Mouse (Mus musculus) thymus, adult 2 months (tissue): ENCODE results near the gene Cux2. TPM values are rescaled to one million over a fixed set of nuclear protein-coding genes. Genes with fewer than 3 reads are reported as not detected.

Experiments used
- DNase-seq: peaks from one replicate; pipeline ENCODE4 v3.0.0; 2021
- H3K27ac ChIP-seq: fragments of 200-500 bp; 2 replicates; pipeline ENCODE4 v1.5.1; 2012; ENCODE audit warnings: low read length, control low read depth; ENCODE audit not compliant: control insufficient read depth, insufficient read depth
- H3K27me3 ChIP-seq: fragments of 200-500 bp; 2 replicates; pipeline ENCODE4 v1.6.1; 2012; ENCODE audit warnings: mild to moderate bottlenecking, low read length, moderate library complexity, mixed read lengths; ENCODE audit not compliant: control insufficient read depth, insufficient read depth
- H3K36me3 ChIP-seq: fragments of 200-500 bp; 2 replicates; pipeline ENCODE4 v1.6.1; 2012; ENCODE audit warnings: mild to moderate bottlenecking, low read length, moderate library complexity; ENCODE audit not compliant: control insufficient read depth, insufficient read depth
- H3K4me1 ChIP-seq: fragments of 200-500 bp; replicated peaks from 2 replicates; pipeline ENCODE4 v1.6.1; 2012; ENCODE audit warnings: low read length; ENCODE audit not compliant: control insufficient read depth, insufficient read depth
- H3K4me3 ChIP-seq: fragments of 200-500 bp; 2 replicates; pipeline ENCODE4 v1.5.1; 2012; ENCODE audit warnings: mild to moderate bottlenecking, low read length, control low read depth, moderate library complexity; ENCODE audit not compliant: control insufficient read depth, insufficient read depth
- CTCF ChIP-seq: fragments of 200-500 bp; IDR thresholded peaks from 2 replicates; pipeline ENCODE4 v1.5.1; 2012; ENCODE audit warnings: mild to moderate bottlenecking, control low read depth, low read length, moderate library complexity, borderline replicate concordance; ENCODE audit not compliant: control insufficient read depth, poor library complexity, insufficient read depth; ENCODE audit errors: extremely low read depth
- POLR2A ChIP-seq: fragments of 200-500 bp; IDR thresholded peaks from 2 replicates; pipeline ENCODE4 v1.6.1; 2012; ENCODE audit warnings: mild to moderate bottlenecking, low read length, control low read depth, moderate library complexity; ENCODE audit not compliant: control insufficient read depth, poor library complexity, insufficient read depth; ENCODE audit errors: extremely low read depth
- WGBS: fragments of 180-500 bp; shearing (Covaris S2); methylation state at CpG from one replicate; pipeline ENCODE4 v1.1.7; 2018; 5-methylcytosine and 5-hydroxymethylcytosine counted together
- polyA plus RNA-seq: library from polyadenylated mRNA; depleted of rRNA; stranded (reverse); fragments of >200 nt; gene quantifications from 2 replicates; pipeline ENCODE4 v1.2.3, GENCODE M21; 2012

Gene Cux2
- polyA plus RNA-seq, 1 experiment: 0.75 TPM

GRCm38 (mm10) chr5:121846322-121846721 lies 203.6 kb downstream of the Cux2 start:
- peaks cover 35% of the 10 kb centered on the region for H3K4me1 ChIP-seq
- WGBS: 93% methylated on average over 11 of the region's 11 CpGs
- no peaks in the 10 kb centered on the region for H3K27me3 ChIP-seq
- no peaks in the 10 kb centered on the region for H3K36me3 ChIP-seq
- TF ChIP-seq POLR2A (no peak), CTCF (no peak)
- no peak overlapping the region for H3K27ac ChIP-seq
- H3K4me3 ChIP-seq: no peak overlapping the region
- DNase-seq: no peak

- peaks cover 28% of the 10 kb centered on the region for H3K4me1 ChIP-seq
- no peaks in the 10 kb centered on the region for H3K36me3 ChIP-seq
- WGBS: 11% methylated on average over 4 of the region's 4 CpGs
- H3K4me3 ChIP-seq: no peak overlapping the region
- H3K27ac ChIP-seq: no peak overlapping the region
- DNase-seq: no peak
- no peaks in the 10 kb centered on the region for H3K27me3 ChIP-seq
- no peak for TF ChIP-seq POLR2A
- TF ChIP-seq CTCF: no peak
Measured at GRCm38 (mm10) chr5:121845361-121845760, 204.5 kb downstream of the Cux2 start.

- peaks cover 26% of the 10 kb centered on the region for H3K4me1 ChIP-seq
- H3K27me3 ChIP-seq: no peaks in the 10 kb centered on the region
- H3K36me3 ChIP-seq: no peaks in the 10 kb centered on the region
- TF ChIP-seq CTCF: no peak
- no peak for TF ChIP-seq POLR2A
- DNase-seq: peak; percentile 51
- H3K27ac ChIP-seq: no peak overlapping the region
- WGBS: 15% methylated on average over 17 of the region's 17 CpGs
- H3K4me3 ChIP-seq: no peak overlapping the region; the same call in 1 of the 2 replicates
Measured at GRCm38 (mm10) chr5:121843138-121843905, 206.6 kb downstream of the Cux2 start.

- Histone ChIP-seq H3K36me3 (no peaks in the 10 kb centered on the region), H3K4me3 (peak overlapping the region; percentile 52), H3K27me3 (no peaks in the 10 kb centered on the region), H3K4me1 (peaks cover 26% of the 10 kb centered on the region), H3K27ac (no peak overlapping the region)
- TF ChIP-seq POLR2A (no peak), CTCF (peak; percentile 99)
- WGBS: 2% methylated on average over 33 of the region's 33 CpGs
- peak; percentile 87 for DNase-seq
Measured at GRCm38 (mm10) chr5:121842665-121843118, 207.2 kb downstream of the Cux2 start.

- Histone ChIP-seq H3K27me3 (no peaks in the 10 kb centered on the region), H3K36me3 (no peaks in the 10 kb centered on the region), H3K27ac (no peak overlapping the region), H3K4me1 (peaks cover 33% of the 10 kb centered on the region), H3K4me3 (no peak overlapping the region)
- no peak for TF ChIP-seq CTCF
- no peak for TF ChIP-seq POLR2A
- WGBS: 48% methylated on average over 10 of the region's 10 CpGs
- no peak for DNase-seq
Measured at GRCm38 (mm10) chr5:121841973-121842372, 207.9 kb downstream of the Cux2 start.

- 95% methylated on average over 9 of the region's 9 CpGs for WGBS
- Histone ChIP-seq H3K27ac (no peak overlapping the region), H3K27me3 (no peaks in the 10 kb centered on the region)
Measured at GRCm38 (mm10) chr5:121841516-121841915, 208.4 kb downstream of the Cux2 start.

More at GRCm38 (mm10) chr5:121841516-121841915, 208.4 kb downstream of the Cux2 start:
- Histone ChIP-seq H3K36me3 (no peaks in the 10 kb centered on the region), H3K4me1 (peaks cover 33% of the 10 kb centered on the region), H3K4me3 (no peak overlapping the region)
- TF ChIP-seq POLR2A (no peak), CTCF (no peak)
- no peak for DNase-seq
